Mouse (Mus musculus) embryonic facial prominence, embryonic 11.5 days (tissue): Measurements from ENCODE around the gene Tulp3. TPM values are rescaled to one million over a fixed set of nuclear protein-coding genes. Genes with fewer than 3 reads are reported as not detected.
"Not testable (repeated sequence)": the region's sequence is repeated elsewhere in the genome, so short reads cannot be mapped to it uniquely, and the experiment has no call there.

Source experiments
- ATAC-seq: fragments of 200-750 bp; cut with Nextera tagmentation; replicated peaks from 2 replicates; pipeline ENCODE4 v1.8.0; 2017; ENCODE audit warnings: low read depth; ENCODE audit not compliant: insufficient number of reproducible peaks, low FRiP score, low TSS enrichment
- DNase-seq: peaks from one replicate; pipeline ENCODE4 v3.0.0-alpha.2; 2015; ENCODE audit warnings: low spot score
- H3K27ac ChIP-seq: fragments of 300-500 bp; sonication (generic); replicated peaks from 2 replicates; pipeline ENCODE4 v1.5.1; 2014; ENCODE audit warnings: mild to moderate bottlenecking, low read depth, low read length, control low read depth
- H3K27me3 ChIP-seq: fragments of 300-500 bp; sonication (generic); 2 replicates; pipeline ENCODE4 v1.6.1; 2014; ENCODE audit warnings: mild to moderate bottlenecking, low read length, moderate library complexity, mixed read lengths; ENCODE audit not compliant: control insufficient read depth, insufficient read depth
- H3K36me3 ChIP-seq: fragments of 300-500 bp; sonication (generic); replicated peaks from 2 replicates; pipeline ENCODE4 v1.6.1; 2014; ENCODE audit warnings: low read depth, mild to moderate bottlenecking, low read length, moderate library complexity, mixed read lengths; ENCODE audit not compliant: control insufficient read depth, insufficient read depth
- H3K4me1 ChIP-seq: fragments of 300-500 bp; sonication (generic); 2 replicates; pipeline ENCODE4 v1.6.1; 2014; ENCODE audit warnings: low read length, mixed read lengths; ENCODE audit not compliant: control insufficient read depth, insufficient read depth
- H3K4me2 ChIP-seq: fragments of 300-500 bp; sonication (generic); 2 replicates; pipeline ENCODE4 v1.6.1; 2014; ENCODE audit warnings: low read depth, mild to moderate bottlenecking, control low read depth, low read length, moderate library complexity
- H3K4me3 ChIP-seq: fragments of 300-500 bp; sonication (generic); 2 replicates; pipeline ENCODE4 v1.5.1; 2014; ENCODE audit warnings: low read depth, low read length, control low read depth
- H3K9ac ChIP-seq: fragments of 300-500 bp; sonication (generic); replicated peaks from 2 replicates; pipeline ENCODE4 v1.6.1; 2014; ENCODE audit warnings: mild to moderate bottlenecking, control low read depth, low read length
- H3K9me3 ChIP-seq: fragments of 300-500 bp; sonication (generic); replicated peaks from 2 replicates; pipeline ENCODE4 v1.6.1; 2016; ENCODE audit warnings: mild to moderate bottlenecking, low read length, inconsistent platforms, mixed read lengths; ENCODE audit not compliant: control insufficient read depth
- WGBS: fragments of 180-500 bp; shearing (Covaris S2); extraction: QIAGEN DNeasy Blood & Tissue Kit; methylation state at CpG from one replicate; pipeline ENCODE4 v1.1.7; 2014; 5-methylcytosine and 5-hydroxymethylcytosine counted together
- polyA plus RNA-seq: library from polyadenylated mRNA; unstranded; fragments of >200 nt; fragmentation: Nextera tagmentation; extraction: Ambion mirVana; gene quantifications from 2 replicates; pipeline ENCODE4 v1.2.1, GENCODE M21; 2014

The Tulp3 gene
- polyA plus RNA-seq, 1 experiment from 2014 or later = 16.6 TPM

GRCm38 (mm10) chr6:128385026-128385425 lies 29.4 kb upstream of the Tulp3 start:
- H3K4me2 ChIP-seq = no peak overlapping the region
- no peak overlapping the region for H3K4me3 ChIP-seq
- DNase-seq (no peak), ATAC-seq (no peak)
- no peak overlapping the region for H3K9ac ChIP-seq
- no peaks in the 10 kb centered on the region for H3K27me3 ChIP-seq
- no peaks in the 10 kb centered on the region for H3K36me3 ChIP-seq
- H3K27ac ChIP-seq = no peak overlapping the region
- H3K9me3 ChIP-seq = no peaks in the 10 kb centered on the region
- no peaks in the 10 kb centered on the region for H3K4me1 ChIP-seq
- WGBS = 94% methylated on average over 1 of the region's 1 CpGs

- 62% methylated on average over 7 of the region's 7 CpGs for WGBS
- no peak overlapping the region for H3K27ac ChIP-seq
- no peak overlapping the region for H3K9ac ChIP-seq
- H3K4me3 ChIP-seq = no peak overlapping the region
- ATAC-seq = no peak
- no peaks in the 10 kb centered on the region for H3K27me3 ChIP-seq
- no peak overlapping the region for H3K4me2 ChIP-seq
- no peaks in the 10 kb centered on the region for H3K9me3 ChIP-seq
- no peaks in the 10 kb centered on the region for H3K4me1 ChIP-seq
- no peak for DNase-seq
- H3K36me3 ChIP-seq = no peaks in the 10 kb centered on the region
Observed at GRCm38 (mm10) chr6:128383752-128384151, 28.1 kb upstream of the Tulp3 start.

- ATAC-seq = no peak
Observed at GRCm38 (mm10) chr6:128381254-128381653, 25.6 kb upstream of the Tulp3 start.

GRCm38 (mm10) chr6:128380594-128381167 lies 25.0 kb upstream of the Tulp3 start:
- 78% methylated on average over 1 of the region's 1 CpGs for WGBS
- not testable (repeated sequence) for H3K4me1 ChIP-seq, H3K36me3 ChIP-seq, DNase-seq, ATAC-seq, H3K4me3 ChIP-seq, H3K9me3 ChIP-seq, H3K4me2 ChIP-seq, H3K27me3 ChIP-seq, H3K9ac ChIP-seq, H3K27ac ChIP-seq

More at GRCm38 (mm10) chr6:128381254-128381653, 25.6 kb upstream of the Tulp3 start:
- DNase-seq = no peak
- Histone ChIP-seq H3K9ac (no peak overlapping the region), H3K4me3 (no peak overlapping the region), H3K27ac (no peak overlapping the region), H3K4me2 (no peak overlapping the region), H3K27me3 (no peaks in the 10 kb centered on the region), H3K4me1 (no peaks in the 10 kb centered on the region), H3K36me3 (peaks cover 3% of the 10 kb centered on the region; the same call in 1 of the 2 replicates), H3K9me3 (no peaks in the 10 kb centered on the region)
- 85% methylated on average over 3 of the region's 3 CpGs for WGBS

- WGBS = 88% methylated on average over 16 of the region's 16 CpGs
- ATAC-seq (no peak), DNase-seq (no peak)
- H3K27ac ChIP-seq = no peak overlapping the region
- no peak overlapping the region for H3K4me3 ChIP-seq
- H3K36me3 ChIP-seq = peaks cover 3% of the 10 kb centered on the region; the same call in 1 of the 2 replicates
- H3K27me3 ChIP-seq = no peaks in the 10 kb centered on the region
- H3K4me1 ChIP-seq = no peaks in the 10 kb centered on the region
- H3K9me3 ChIP-seq = no peaks in the 10 kb centered on the region
- no peak overlapping the region for H3K9ac ChIP-seq
- no peak overlapping the region for H3K4me2 ChIP-seq
Observed at GRCm38 (mm10) chr6:128379636-128380035, 24.0 kb upstream of the Tulp3 start.

- no peak for DNase-seq
- Histone ChIP-seq H3K4me2 (no peak overlapping the region), H3K36me3 (peaks cover 17% of the 10 kb centered on the region), H3K4me3 (no peak overlapping the region), H3K9me3 (no peaks in the 10 kb centered on the region), H3K4me1 (no peaks in the 10 kb centered on the region), H3K9ac (no peak overlapping the region), H3K27me3 (no peaks in the 10 kb centered on the region), H3K27ac (no peak overlapping the region)
- WGBS = 88% methylated on average over 17 of the region's 17 CpGs
- ATAC-seq = no peak
Observed at GRCm38 (mm10) chr6:128376371-128377085, 20.9 kb upstream of the Tulp3 start.

GRCm38 (mm10) chr6:128375192-128375591 lies 19.5 kb upstream of the Tulp3 start, which contains the start of the genes Tex52 and Gm44596:
TSS of gene Tex52 (plus strand) at chr6:128375456.
TSS of gene Gm44596 (plus strand) at chr6:128375503.
- WGBS = 28% methylated on average over 6 of the region's 6 CpGs
- Histone ChIP-seq H3K27me3 (no peaks in the 10 kb centered on the region), H3K36me3 (peaks cover 17% of the 10 kb centered on the region), H3K9me3 (no peaks in the 10 kb centered on the region), H3K27ac (no peak within 1 kb of the TSS; the same call in 1 of the 2 replicates), H3K4me3 (no peak within 1 kb of the TSS), H3K9ac (no peak within 1 kb of the TSS), H3K4me2 (no peak within 1 kb of the TSS), H3K4me1 (no peaks in the 10 kb centered on the region)
- DNase-seq = peak; percentile 65
- ATAC-seq = peak; percentile 71

GRCm38 (mm10) chr6:128370040-128370439 lies 14.4 kb upstream of the Tulp3 start:
- no peaks in the 10 kb centered on the region for H3K9me3 ChIP-seq
- 90% methylated on average over 5 of the region's 5 CpGs for WGBS
- H3K4me2 ChIP-seq = no peak overlapping the region
- H3K27ac ChIP-seq = no peak overlapping the region
- H3K36me3 ChIP-seq = peaks cover 28% of the 10 kb centered on the region
- H3K9ac ChIP-seq = no peak overlapping the region
- DNase-seq (no peak), ATAC-seq (no peak)
- H3K27me3 ChIP-seq = no peaks in the 10 kb centered on the region
- no peak overlapping the region for H3K4me3 ChIP-seq
- no peaks in the 10 kb centered on the region for H3K4me1 ChIP-seq
